26 mouse cellular contexts compared by ENCODE assay signal in the genomic region with DNA sequence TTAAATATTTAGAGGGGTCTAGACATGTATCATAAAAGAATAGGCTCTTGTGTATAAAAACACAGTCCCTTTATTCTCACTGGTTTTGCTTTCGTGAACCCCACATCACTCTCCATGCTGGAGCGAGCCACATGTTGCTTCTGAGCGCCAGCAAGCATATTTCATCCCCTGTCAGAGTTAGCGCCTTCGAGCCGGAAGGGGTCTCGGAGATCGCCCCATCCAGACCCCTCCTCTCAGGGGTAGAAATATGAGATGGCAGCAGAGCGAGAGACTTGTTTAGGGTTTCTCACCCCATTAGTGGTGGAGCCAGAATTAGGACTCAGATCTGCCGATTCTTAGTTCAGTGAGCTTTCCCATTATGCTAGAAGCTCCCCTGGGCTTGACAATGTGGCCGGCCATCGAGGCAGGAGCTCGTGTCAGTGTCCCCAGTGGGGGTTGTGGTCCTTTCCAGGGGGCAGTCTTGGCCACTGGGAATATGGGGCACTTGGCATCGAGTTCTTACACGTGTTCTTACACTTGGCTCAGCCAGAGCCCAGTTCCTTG.
DNase-seq lines count a peak whose midpoint lies in the region; ATAC-seq lines count a peak whose summit lies in the region.
"Had no signal": no experiment of that assay in that cellular context is flagged by ENCODE, and none has a peak within 500 bp of the region (broad histone marks: within the 10 kb centered on the region; RNA-seq: fewer than 3 reads in every experiment).

No protein-coding gene starts in this region.

- DNase-seq in kidney, adult 9 months = no peak
- peak; percentile 78 for DNase-seq in midbrain, embryonic 11.5 days (ENCODE audit: low spot score, missing footprints)
- no peak for DNase-seq in midbrain, embryonic 14.5 days
- DNase-seq in limb, embryonic 11.5 days (ENCODE audit: low spot score) = peak; percentile 59
- peak; percentile 68 for DNase-seq in mesoderm, embryonic 11.5 days (ENCODE audit: low read depth, low spot score)
- DNase-seq in testis, postnatal 10 days (ENCODE audit: low spot score) = no peak
- DNase-seq: adrenal gland, postnatal 36 days; cerebellum, adult 11-12 months; cerebellum, postnatal 14 days; gastrocnemius, postnatal 10 days; heart, adult 11 months; heart, postnatal 14 days; kidney, postnatal 4 days; layer of hippocampus, adult 9-11 months; left cerebral cortex, postnatal 4 days; retina, postnatal 1 day had no signal

- no peak for ATAC-seq in kidney, embryonic 15.5 days (replicated peaks; ENCODE audit: low FRiP score)
- no peak for ATAC-seq in midbrain, embryonic 11.5 days (ENCODE audit: low FRiP score)
- ATAC-seq in midbrain, embryonic 14.5 days (ENCODE audit: low FRiP score, low TSS enrichment) = no peak
- ATAC-seq in limb, embryonic 11.5 days (ENCODE audit: insufficient number of reproducible peaks, low FRiP score, low TSS enrichment, low read depth) = no peak
- ATAC-seq: forebrain, embryonic 13.5 days; midbrain, embryonic 13.5 days had no signal

- H3K27ac ChIP-seq in kidney, embryonic 15.5 days = no peak overlapping the region
- no peak overlapping the region for H3K27ac ChIP-seq in midbrain, embryonic 11.5 days (ENCODE audit: low read depth, low read length)
- no peak overlapping the region for H3K27ac ChIP-seq in midbrain, embryonic 14.5 days (replicated peaks; ENCODE audit: low read depth, low read length)
- H3K27ac ChIP-seq in limb, embryonic 11.5 days (replicated peaks; ENCODE audit: low read depth, low read length) = no peak overlapping the region
- H3K27ac ChIP-seq: forebrain, embryonic 13.5 days; hindbrain, embryonic 13.5 days; left cerebral cortex, adult 2 months; liver, embryonic 14.5 days; macrophage; midbrain, embryonic 13.5 days; stomach, embryonic 15.5 days had no signal

- H3K4me2 ChIP-seq in kidney, embryonic 15.5 days = peak overlapping the region; percentile 40
- no peak overlapping the region for H3K4me2 ChIP-seq in midbrain, embryonic 11.5 days
- no peak overlapping the region for H3K4me2 ChIP-seq in midbrain, embryonic 14.5 days (ENCODE audit: low read length)
- H3K4me2 ChIP-seq in limb, embryonic 11.5 days (ENCODE audit: low read depth, severe bottlenecking) = peak overlapping the region; percentile 25
- H3K4me2 ChIP-seq: forebrain, embryonic 13.5 days; heart, embryonic 12.5 days; hindbrain, embryonic 13.5 days; midbrain, embryonic 13.5 days; stomach, embryonic 15.5 days had no signal

- no peak overlapping the region for H3K4me3 ChIP-seq in kidney, embryonic 15.5 days (replicated peaks)
- no peak overlapping the region for H3K4me3 ChIP-seq in midbrain, embryonic 11.5 days (ENCODE audit: low read depth, low read length)
- no peak overlapping the region for H3K4me3 ChIP-seq in midbrain, embryonic 14.5 days (replicated peaks; ENCODE audit: low read depth, low read length)
- no peak overlapping the region for H3K4me3 ChIP-seq in limb, embryonic 11.5 days (ENCODE audit: low read depth, low read length)
- H3K4me3 ChIP-seq: erythroblast, embryonic 14.5 days; forebrain, embryonic 13.5 days; heart, embryonic 12.5 days; hindbrain, embryonic 13.5 days; left cerebral cortex, adult 2 months; midbrain, embryonic 13.5 days; stomach, embryonic 15.5 days had no signal

- WGBS in kidney, embryonic 15.5 days = 25% methylated on average over 15 of the region's 15 CpGs
- whole genome bisulfite sequencing in midbrain, embryonic 11.5 days = 85% methylated on average over 15 of the region's 15 CpGs
- 87% methylated on average over 15 of the region's 15 CpGs for WGBS in midbrain, embryonic 14.5 days
- WGBS in limb, embryonic 11.5 days = 31% methylated on average over 15 of the region's 15 CpGs

- no peak overlapping the region for H3K9ac ChIP-seq in kidney, embryonic 15.5 days
- H3K9ac ChIP-seq in midbrain, embryonic 11.5 days (ENCODE audit: low read length) = no peak overlapping the region
- no peak overlapping the region for H3K9ac ChIP-seq in midbrain, embryonic 14.5 days (replicated peaks; ENCODE audit: low read length)
- no peak overlapping the region for H3K9ac ChIP-seq in limb, embryonic 11.5 days (ENCODE audit: low read length)
- H3K9ac ChIP-seq: forebrain, embryonic 13.5 days; heart, embryonic 12.5 days; hindbrain, embryonic 13.5 days; liver, embryonic 14.5 days; midbrain, embryonic 13.5 days; stomach, embryonic 15.5 days had no signal

- H3K4me1 ChIP-seq in kidney, embryonic 15.5 days = peaks cover 20% of the 10 kb centered on the region
- H3K4me1 ChIP-seq in midbrain, embryonic 11.5 days (ENCODE audit: control insufficient read depth, insufficient read depth, low read length) = no peaks in the 10 kb centered on the region
- no peaks in the 10 kb centered on the region; the same call in 1 of the 2 replicates for H3K4me1 ChIP-seq in midbrain, embryonic 14.5 days (ENCODE audit: control insufficient read depth, insufficient read depth, low read length)
- H3K4me1 ChIP-seq in limb, embryonic 11.5 days (ENCODE audit: control insufficient read depth, insufficient read depth, low read length) = peaks cover 13% of the 10 kb centered on the region
- H3K4me1 ChIP-seq: forebrain, embryonic 13.5 days had no signal

- H3K36me3 ChIP-seq in kidney, embryonic 15.5 days = no peaks in the 10 kb centered on the region
- no peaks in the 10 kb centered on the region for H3K36me3 ChIP-seq in midbrain, embryonic 11.5 days (ENCODE audit: control insufficient read depth, insufficient read depth, low read length)
- H3K36me3 ChIP-seq in midbrain, embryonic 14.5 days (ENCODE audit: control insufficient read depth, insufficient read depth, low read length) = no peaks in the 10 kb centered on the region
- no peaks in the 10 kb centered on the region for H3K36me3 ChIP-seq in limb, embryonic 11.5 days (ENCODE audit: control insufficient read depth, insufficient read depth, low read length)
- H3K36me3 ChIP-seq: heart, embryonic 12.5 days; hindbrain, embryonic 13.5 days; midbrain, embryonic 13.5 days; stomach, embryonic 15.5 days had no signal

- H3K27me3 ChIP-seq in kidney, embryonic 15.5 days = 0 out of 2 replicates have a peak, but pooled peaks cover 3% of the 10 kb centered on the region
- no peaks in the 10 kb centered on the region; the same call in 1 of the 2 replicates for H3K27me3 ChIP-seq in midbrain, embryonic 11.5 days (ENCODE audit: control insufficient read depth, insufficient read depth, low read length)
- H3K27me3 ChIP-seq in midbrain, embryonic 14.5 days (ENCODE audit: control insufficient read depth, insufficient read depth, low read length) = no peaks in the 10 kb centered on the region
- H3K27me3 ChIP-seq in limb, embryonic 11.5 days (ENCODE audit: control insufficient read depth, insufficient read depth, low read length) = no peaks in the 10 kb centered on the region
- H3K27me3 ChIP-seq: heart, embryonic 12.5 days; midbrain, embryonic 13.5 days; stomach, embryonic 15.5 days had no signal

- H3K9me3 ChIP-seq in kidney, embryonic 15.5 days (replicated peaks) = no peaks in the 10 kb centered on the region
- no peaks in the 10 kb centered on the region for H3K9me3 ChIP-seq in midbrain, embryonic 11.5 days (ENCODE audit: control insufficient read depth, low read length)
- no peaks in the 10 kb centered on the region for H3K9me3 ChIP-seq in midbrain, embryonic 14.5 days (ENCODE audit: control insufficient read depth, low read length)
- no peaks in the 10 kb centered on the region for H3K9me3 ChIP-seq in limb, embryonic 11.5 days (ENCODE audit: control insufficient read depth, low read length)
- H3K9me3 ChIP-seq: forebrain, embryonic 13.5 days; heart, embryonic 12.5 days; hindbrain, embryonic 13.5 days; midbrain, embryonic 13.5 days; stomach, embryonic 15.5 days had no signal

Comparison
In these comparisons a context has a peak if more than half of its experiments do, and no peak if none do; other contexts are left out.
1. DNase-seq: peak in midbrain, embryonic 11.5 days (single experiment), limb, embryonic 11.5 days (single experiment) and mesoderm, embryonic 11.5 days (single experiment); none in kidney, adult 9 months (single experiment), midbrain, embryonic 14.5 days (single experiment) and testis, postnatal 10 days (single experiment).
2. H3K4me2 ChIP-seq: peak in kidney, embryonic 15.5 days (single experiment) and limb, embryonic 11.5 days (single experiment); none in midbrain, embryonic 11.5 days (single experiment) and midbrain, embryonic 14.5 days (single experiment).